Mouse (Mus musculus) heart, embryonic 15.5 days (tissue): ENCODE data around the gene Slc1a5. TPM values are rescaled to one million over a fixed set of nuclear protein-coding genes. Genes with fewer than 3 reads are reported as not detected.

Source experiments
- ATAC-seq: fragments of 200-750 bp; cut with Nextera tagmentation; replicated peaks from 2 replicates; pipeline ENCODE4 v1.8.0; 2017; ENCODE audit warnings: low read depth, moderate TSS enrichment; ENCODE audit not compliant: insufficient number of reproducible peaks, insufficient read depth, low FRiP score
- H3K27ac ChIP-seq: fragments of 300-500 bp; sonication (generic); 2 replicates; pipeline ENCODE4 v1.5.1; 2015; ENCODE audit warnings: mild to moderate bottlenecking, inconsistent platforms
- H3K27me3 ChIP-seq: fragments of 300-500 bp; sonication (generic); 2 replicates; pipeline ENCODE4 v1.6.1; 2015; ENCODE audit warnings: inconsistent platforms
- H3K36me3 ChIP-seq: fragments of 300-500 bp; sonication (generic); 2 replicates; pipeline ENCODE4 v1.6.1; 2015; ENCODE audit warnings: mild to moderate bottlenecking, inconsistent platforms
- H3K4me1 ChIP-seq: fragments of 300-500 bp; sonication (generic); replicated peaks from 2 replicates; pipeline ENCODE4 v1.6.1; 2015; ENCODE audit warnings: inconsistent platforms
- H3K4me2 ChIP-seq: fragments of 300-500 bp; sonication (generic); 2 replicates; pipeline ENCODE4 v1.6.1; 2015; ENCODE audit warnings: inconsistent platforms, mild to moderate bottlenecking, moderate library complexity
- H3K4me3 ChIP-seq: fragments of 300-500 bp; sonication (generic); 2 replicates; pipeline ENCODE4 v1.5.1; 2015; ENCODE audit warnings: mild to moderate bottlenecking, inconsistent platforms
- H3K9ac ChIP-seq: fragments of 300-500 bp; sonication (generic); 2 replicates; pipeline ENCODE4 v1.6.1; 2015; ENCODE audit warnings: mild to moderate bottlenecking, inconsistent platforms
- H3K9me3 ChIP-seq: fragments of 300-500 bp; sonication (generic); replicated peaks from 2 replicates; pipeline ENCODE4 v1.6.1; 2016; ENCODE audit warnings: inconsistent platforms
- WGBS: fragments of 180-500 bp; shearing (Covaris S2); methylation state at CpG from one replicate; pipeline ENCODE4 v1.1.7; 2015; ENCODE audit warnings: mixed read lengths; 5-methylcytosine and 5-hydroxymethylcytosine counted together
- polyA plus RNA-seq: library from polyadenylated mRNA; unstranded; fragments of >200 nt; fragmentation: Nextera tagmentation; extraction: Ambion mirVana; gene quantifications from 2 replicates; pipeline ENCODE4 v1.2.1, GENCODE M21; 2015

The Slc1a5 gene
- polyA plus RNA-seq, 1 experiment from 2014 or later, result 40.2 TPM

- no peak overlapping the region for H3K9ac ChIP-seq
- ATAC-seq, result no peak
- 69% methylated on average over 4 of the region's 4 CpGs for WGBS
- no peak overlapping the region for H3K4me3 ChIP-seq
- no peaks in the 10 kb centered on the region for H3K9me3 ChIP-seq
- no peak overlapping the region for H3K4me2 ChIP-seq
- H3K27ac ChIP-seq, result no peak overlapping the region
- no peaks in the 10 kb centered on the region for H3K27me3 ChIP-seq
- H3K36me3 ChIP-seq, result peaks cover 16% of the 10 kb centered on the region
- H3K4me1 ChIP-seq, result peaks cover 82% of the 10 kb centered on the region
These were observed 40.5 kb downstream of the Slc1a5 start for GRCm38 (mm10) chr7:16821669-16822101.

DNA sequence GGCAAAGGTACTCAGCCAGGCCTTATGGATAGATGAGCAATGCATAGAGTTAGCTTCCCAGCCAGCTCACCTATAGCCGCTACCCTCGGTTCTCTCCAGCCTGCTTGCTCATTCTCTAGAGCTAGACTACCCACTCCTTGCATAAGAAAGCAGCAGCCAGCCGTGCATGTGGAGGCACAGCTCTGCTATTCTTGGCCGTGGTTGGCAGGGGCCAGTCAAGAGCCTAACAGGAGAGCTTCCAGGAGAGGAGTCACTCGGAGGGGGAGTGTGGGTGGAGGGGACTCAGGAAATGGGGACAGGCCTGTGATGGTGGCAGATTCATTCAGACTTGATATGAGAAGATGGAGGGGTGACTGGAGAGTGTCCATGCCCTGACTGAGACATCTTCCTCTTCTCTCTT is 42.6 kb downstream of the Slc1a5 start:
- Histone ChIP-seq H3K27me3 (no peaks in the 10 kb centered on the region), H3K4me3 (no peak overlapping the region), H3K4me2 (no peak overlapping the region), H3K4me1 (peaks cover 73% of the 10 kb centered on the region), H3K27ac (0 out of 2 replicates have a peak overlapping the region, but pooled peaks have one; percentile 14), H3K9me3 (no peaks in the 10 kb centered on the region), H3K36me3 (peaks cover 32% of the 10 kb centered on the region), H3K9ac (no peak overlapping the region)
- peak; percentile 18; the same call in 1 of the 2 replicates for ATAC-seq
- WGBS, result 33% methylated on average over 5 of the region's 5 CpGs

DNA sequence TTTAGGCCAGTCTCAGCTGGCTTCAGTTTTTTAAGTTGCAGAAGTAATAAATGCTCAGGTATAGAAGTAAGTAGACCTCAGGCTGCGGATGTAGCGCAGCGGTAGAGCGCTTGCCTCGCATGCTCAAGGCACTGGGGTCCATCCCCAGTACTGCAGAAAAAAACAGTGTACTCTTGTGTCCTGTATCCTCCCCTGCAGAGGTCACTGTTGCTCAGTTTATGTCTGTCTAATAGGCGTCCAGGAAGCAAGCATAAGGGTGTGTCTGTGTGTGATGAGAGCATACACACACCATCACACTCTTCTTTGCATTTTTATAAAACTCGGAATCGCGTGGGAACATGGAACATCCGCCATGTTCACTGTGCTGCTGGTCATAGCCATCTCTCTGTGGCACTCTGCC is 44.6 kb downstream of the Slc1a5 start:
- no peak overlapping the region for H3K9ac ChIP-seq
- no peaks in the 10 kb centered on the region for H3K27me3 ChIP-seq
- no peak for ATAC-seq
- peaks cover 53% of the 10 kb centered on the region for H3K4me1 ChIP-seq
- no peak overlapping the region for H3K4me3 ChIP-seq
- H3K9me3 ChIP-seq, result no peaks in the 10 kb centered on the region
- H3K36me3 ChIP-seq, result peaks cover 47% of the 10 kb centered on the region
- no peak overlapping the region for H3K4me2 ChIP-seq
- 79% methylated on average over 10 of the region's 10 CpGs for WGBS
- H3K27ac ChIP-seq, result no peak overlapping the region

GRCm38 (mm10) chr7:16826571-16826970 is 45.4 kb downstream of the Slc1a5 start:
- ATAC-seq, result no peak
- peaks cover 45% of the 10 kb centered on the region for H3K4me1 ChIP-seq
- WGBS, result 47% methylated on average over 5 of the region's 5 CpGs
- H3K36me3 ChIP-seq, result peaks cover 55% of the 10 kb centered on the region
- H3K9ac ChIP-seq, result no peak overlapping the region
- H3K9me3 ChIP-seq, result no peaks in the 10 kb centered on the region
- H3K4me2 ChIP-seq, result no peak overlapping the region
- H3K4me3 ChIP-seq, result no peak overlapping the region
- H3K27me3 ChIP-seq, result no peaks in the 10 kb centered on the region
- no peak overlapping the region for H3K27ac ChIP-seq

DNA sequence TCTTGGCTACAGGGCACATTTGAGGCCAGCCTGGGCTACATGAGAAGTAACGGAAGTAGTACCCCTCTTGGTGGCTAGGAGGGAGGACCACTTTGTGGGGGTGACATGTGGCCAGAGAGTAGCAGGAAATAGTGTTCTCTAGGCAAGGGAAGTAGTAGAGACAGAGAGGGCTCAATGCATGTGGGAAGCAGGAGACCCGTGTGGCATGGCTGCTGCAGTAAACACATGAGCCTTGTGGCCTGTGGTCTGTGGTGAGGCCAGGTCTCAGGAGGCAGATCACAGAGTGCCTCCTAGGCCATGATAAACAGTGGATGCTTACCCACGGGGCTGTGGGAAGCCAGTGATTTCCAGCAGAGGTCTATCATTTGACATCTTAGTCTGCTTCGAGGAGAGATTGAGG is 46.1 kb downstream of the Slc1a5 start:
- Histone ChIP-seq H3K4me2 (no peak overlapping the region), H3K9ac (no peak overlapping the region), H3K4me3 (no peak overlapping the region), H3K27me3 (no peaks in the 10 kb centered on the region), H3K36me3 (peaks cover 62% of the 10 kb centered on the region), H3K27ac (no peak overlapping the region), H3K4me1 (peaks cover 38% of the 10 kb centered on the region), H3K9me3 (no peaks in the 10 kb centered on the region)
- ATAC-seq, result no peak
- 81% methylated on average over 4 of the region's 4 CpGs for WGBS

DNA sequence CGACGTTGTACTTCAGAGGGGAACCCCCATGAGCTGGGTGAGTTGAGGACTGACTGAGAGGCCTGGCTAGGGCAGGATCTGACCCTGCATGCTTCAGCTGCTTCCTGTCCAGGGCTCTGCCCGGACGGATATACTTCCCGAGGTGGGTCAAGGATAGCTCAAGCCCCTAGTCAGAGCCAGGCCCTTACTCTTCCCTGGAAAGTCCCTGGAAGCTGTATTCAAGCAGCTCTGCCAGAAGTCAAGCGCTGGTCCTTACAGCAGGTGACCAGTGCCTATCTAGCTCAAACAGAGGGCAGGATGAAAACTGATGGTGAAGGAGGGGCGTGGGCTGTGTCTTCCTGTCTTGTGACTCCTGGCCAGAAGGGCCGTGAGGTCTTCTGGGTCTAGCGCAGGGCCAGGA is 49.3 kb downstream of the Slc1a5 start:
- Histone ChIP-seq H3K4me3 (no peak overlapping the region), H3K9me3 (no peaks in the 10 kb centered on the region), H3K27me3 (no peaks in the 10 kb centered on the region), H3K9ac (no peak overlapping the region), H3K36me3 (peaks cover 83% of the 10 kb centered on the region), H3K4me1 (peaks cover 20% of the 10 kb centered on the region), H3K4me2 (no peak overlapping the region), H3K27ac (no peak overlapping the region)
- 73% methylated on average over 9 of the region's 9 CpGs for WGBS
- ATAC-seq, result no peak

- Histone ChIP-seq H3K27ac (no peak overlapping the region), H3K9me3 (no peaks in the 10 kb centered on the region), H3K4me1 (peaks cover 10% of the 10 kb centered on the region; the same call in 1 of the 2 replicates), H3K27me3 (no peaks in the 10 kb centered on the region), H3K36me3 (peaks cover 66% of the 10 kb centered on the region), H3K4me2 (no peak overlapping the region), H3K9ac (no peak overlapping the region), H3K4me3 (no peak overlapping the region)
- ATAC-seq, result no peak
- WGBS, result 91% methylated on average over 18 of the region's 18 CpGs
These were observed 57.0 kb downstream of the Slc1a5 start for GRCm38 (mm10) chr7:16837916-16838803.

DNA sequence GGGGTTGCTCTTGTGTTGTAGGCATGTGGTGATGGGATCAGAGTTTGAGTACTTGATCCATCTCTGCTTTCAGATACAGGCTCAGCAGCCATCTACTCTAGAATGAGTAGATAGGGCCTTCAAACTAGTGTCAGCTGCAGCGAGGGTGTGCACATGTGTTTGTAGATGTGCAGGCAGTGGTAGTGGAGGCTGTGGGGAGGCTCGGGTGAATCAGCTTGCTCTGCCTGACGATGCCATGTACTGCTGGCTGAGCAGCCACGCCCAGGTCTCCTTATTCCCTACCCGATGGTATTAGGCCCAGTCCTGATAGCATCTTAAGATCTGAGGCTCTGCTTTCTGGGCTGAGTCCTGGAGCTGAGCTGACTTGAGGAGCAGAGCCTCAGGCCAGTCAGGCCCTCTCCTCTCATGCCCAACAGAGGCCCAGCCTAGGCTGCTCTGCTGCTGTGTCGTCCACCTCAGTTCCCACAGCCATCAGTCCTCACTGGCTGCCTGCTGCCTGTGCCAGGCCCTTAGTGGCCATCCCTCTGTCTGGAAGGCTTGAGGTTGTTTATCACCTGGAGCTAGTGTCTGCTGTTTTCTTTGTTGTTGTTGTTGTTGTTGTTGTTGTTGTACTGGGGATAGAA is 57.8 kb downstream of the Slc1a5 start:
- Histone ChIP-seq H3K9ac (no peak overlapping the region), H3K4me3 (no peak overlapping the region), H3K4me2 (no peak overlapping the region), H3K9me3 (no peaks in the 10 kb centered on the region), H3K27me3 (no peaks in the 10 kb centered on the region), H3K4me1 (peaks cover 15% of the 10 kb centered on the region), H3K36me3 (peaks cover 58% of the 10 kb centered on the region), H3K27ac (no peak overlapping the region)
- WGBS, result 80% methylated on average over 6 of the region's 6 CpGs
- ATAC-seq, result no peak

DNA sequence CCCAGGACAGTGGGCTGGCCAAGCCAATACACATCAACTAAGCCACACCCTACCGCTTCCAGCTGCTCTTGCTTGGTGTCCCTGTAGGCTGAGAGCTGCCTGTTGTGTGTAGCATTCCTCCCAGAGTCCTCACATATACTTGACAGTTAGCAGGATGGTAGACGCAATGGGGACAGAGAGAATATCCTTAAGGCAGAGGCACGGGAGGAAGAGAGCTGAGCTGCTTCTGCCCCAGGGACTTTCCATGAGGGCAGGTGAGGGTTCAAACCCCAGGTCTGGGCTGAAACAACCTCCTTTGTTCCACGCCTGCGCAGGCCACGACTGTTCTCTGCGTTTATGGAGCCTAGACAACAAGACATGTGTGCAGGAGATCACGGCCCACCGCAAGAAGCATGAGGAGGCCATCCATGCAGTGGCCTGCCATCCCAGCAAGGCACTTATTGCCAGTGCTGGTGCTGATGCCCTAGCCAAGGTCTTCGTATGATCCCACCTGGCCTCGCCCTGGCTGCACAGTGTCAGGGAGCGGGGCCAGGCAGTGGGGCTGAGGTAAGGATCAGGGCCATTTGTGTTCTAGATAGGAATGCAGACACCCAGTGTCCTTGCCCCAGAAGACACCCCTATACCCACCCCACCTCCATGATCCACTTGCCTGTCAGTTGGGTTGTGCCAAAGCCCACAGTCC is 58.4 kb downstream of the Slc1a5 start:
- no peak for ATAC-seq
- no peak overlapping the region for H3K27ac ChIP-seq
- WGBS, result 88% methylated on average over 12 of the region's 12 CpGs
- H3K4me1 ChIP-seq, result peaks cover 21% of the 10 kb centered on the region
- H3K36me3 ChIP-seq, result peaks cover 53% of the 10 kb centered on the region
- H3K9me3 ChIP-seq, result no peaks in the 10 kb centered on the region
- H3K4me3 ChIP-seq, result no peak overlapping the region
- H3K27me3 ChIP-seq, result no peaks in the 10 kb centered on the region
- no peak overlapping the region for H3K4me2 ChIP-seq
- H3K9ac ChIP-seq, result no peak overlapping the region

DNA sequence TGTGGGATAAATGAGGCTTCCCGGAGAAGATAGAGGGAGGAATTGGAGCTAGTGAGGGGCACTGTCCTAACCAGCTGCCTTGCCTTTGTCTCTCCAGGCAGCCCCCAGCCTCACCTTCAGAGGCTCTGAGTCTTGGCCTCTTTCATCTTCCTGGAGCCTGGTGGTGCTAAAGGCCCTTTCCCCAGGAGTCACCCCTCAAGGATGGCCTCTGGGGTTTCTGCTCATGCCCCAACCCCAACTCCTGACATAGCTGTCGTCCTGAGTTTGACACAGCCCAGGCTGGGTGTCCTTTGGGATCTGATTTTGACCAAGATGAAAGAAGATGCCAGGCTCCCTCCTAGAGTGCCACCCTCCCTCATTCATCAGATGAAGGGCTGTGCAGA is 59.0 kb downstream of the Slc1a5 start:
- peaks cover 47% of the 10 kb centered on the region for H3K36me3 ChIP-seq
- H3K9me3 ChIP-seq, result no peaks in the 10 kb centered on the region
- 93% methylated on average over 2 of the region's 2 CpGs for WGBS
- peaks cover 26% of the 10 kb centered on the region for H3K4me1 ChIP-seq
- H3K9ac ChIP-seq, result no peak overlapping the region
- ATAC-seq, result no peak
- no peaks in the 10 kb centered on the region for H3K27me3 ChIP-seq
- no peak overlapping the region for H3K27ac ChIP-seq
- H3K4me3 ChIP-seq, result no peak overlapping the region
- H3K4me2 ChIP-seq, result no peak overlapping the region

DNA sequence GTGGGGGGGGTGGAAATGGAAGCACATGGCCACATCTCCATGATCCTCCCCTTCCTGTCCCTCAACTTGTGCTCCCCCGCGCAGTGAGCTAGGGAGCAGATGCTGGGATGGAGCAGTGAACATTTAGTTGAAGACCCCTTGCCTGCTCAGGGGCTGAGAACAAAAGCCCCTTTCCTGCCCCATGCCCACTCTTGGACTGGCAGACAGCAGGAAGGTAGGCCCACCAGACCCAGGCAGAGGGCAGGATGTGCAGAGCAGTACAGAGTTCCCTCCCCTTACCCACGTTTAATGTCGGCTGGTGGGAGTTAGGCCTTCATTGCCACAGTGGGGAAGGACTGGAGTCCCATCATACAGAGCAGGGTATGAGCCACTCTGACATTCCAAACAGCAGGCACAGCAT is 59.9 kb downstream of the Slc1a5 start:
- ATAC-seq, result no peak
- Histone ChIP-seq H3K9me3 (no peaks in the 10 kb centered on the region), H3K4me2 (no peak overlapping the region), H3K4me1 (peaks cover 34% of the 10 kb centered on the region), H3K4me3 (no peak overlapping the region), H3K36me3 (peaks cover 46% of the 10 kb centered on the region), H3K27me3 (no peaks in the 10 kb centered on the region), H3K27ac (peak overlapping the region; percentile 88), H3K9ac (no peak overlapping the region)
- WGBS, result 61% methylated on average over 4 of the region's 4 CpGs
